Mouse (Mus musculus): ENCODE measurements at regions not wholly inside any gene's neighbourhood (a gene's known extent, or its start where the extent isn't known, plus 50 kb on each side); places are given as distances from the start of the nearest gene placed in this dataset.

DNA sequence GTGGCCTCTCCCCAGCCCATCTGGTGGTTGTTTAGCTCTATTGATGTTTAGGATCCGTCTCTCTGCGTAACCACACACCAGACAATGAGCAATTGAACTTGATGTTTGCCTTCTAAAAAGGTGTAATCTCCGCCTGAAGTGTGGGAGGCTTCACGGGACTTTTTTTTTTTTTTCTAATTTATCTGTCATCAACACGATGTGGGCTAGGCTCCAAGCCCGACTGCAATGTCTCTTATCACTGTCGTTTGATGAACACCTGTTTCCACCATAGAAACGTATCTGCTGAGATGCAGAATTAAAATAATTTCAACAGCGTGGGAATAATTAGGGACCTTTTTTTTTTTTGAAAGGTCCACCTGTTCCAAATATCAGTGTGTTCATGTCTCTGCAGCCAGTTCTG lies 257.0 kb upstream of the Dnajc19 start:
- DNase-seq: no peak

DNA sequence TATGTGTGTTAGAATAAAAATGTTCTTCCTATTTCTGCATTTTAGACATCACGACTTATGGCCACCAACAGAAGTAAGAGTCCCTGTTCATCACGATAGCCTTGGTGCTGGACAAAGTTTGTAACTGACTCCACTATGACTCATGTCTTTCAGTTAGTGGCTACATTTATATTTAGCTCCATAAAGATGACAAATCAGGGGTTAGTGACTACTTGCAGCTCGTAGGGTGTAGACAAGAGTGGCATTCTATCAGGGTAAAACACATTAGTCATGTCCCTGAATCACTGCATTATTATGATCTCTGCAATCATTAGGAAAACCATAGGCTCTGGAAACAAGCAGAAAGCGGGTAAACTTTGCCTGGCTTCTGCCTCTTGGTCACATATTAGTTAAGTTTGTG lies 252.4 kb upstream of the Dnajc19 start:
- no peak for DNase-seq

DNA sequence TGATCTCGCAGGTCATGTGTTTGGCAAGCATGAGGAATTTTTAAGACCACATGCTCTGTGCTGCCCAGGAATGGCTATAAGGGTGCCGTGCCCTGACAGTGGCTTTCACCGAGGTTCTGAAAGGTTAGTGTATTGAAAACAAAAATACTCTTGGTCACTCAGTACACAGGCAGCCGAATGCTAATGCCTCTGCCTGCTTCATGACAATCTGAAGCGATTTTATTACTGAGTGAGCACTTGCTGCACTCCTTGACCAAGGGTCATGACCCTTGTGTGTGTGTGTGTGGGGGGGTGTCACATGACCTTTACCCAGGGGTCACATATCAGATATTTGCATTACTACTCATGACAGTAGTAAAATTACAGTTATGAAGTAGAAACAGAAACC lies 250.8 kb upstream of the Dnajc19 start:
- no peak for DNase-seq

DNA sequence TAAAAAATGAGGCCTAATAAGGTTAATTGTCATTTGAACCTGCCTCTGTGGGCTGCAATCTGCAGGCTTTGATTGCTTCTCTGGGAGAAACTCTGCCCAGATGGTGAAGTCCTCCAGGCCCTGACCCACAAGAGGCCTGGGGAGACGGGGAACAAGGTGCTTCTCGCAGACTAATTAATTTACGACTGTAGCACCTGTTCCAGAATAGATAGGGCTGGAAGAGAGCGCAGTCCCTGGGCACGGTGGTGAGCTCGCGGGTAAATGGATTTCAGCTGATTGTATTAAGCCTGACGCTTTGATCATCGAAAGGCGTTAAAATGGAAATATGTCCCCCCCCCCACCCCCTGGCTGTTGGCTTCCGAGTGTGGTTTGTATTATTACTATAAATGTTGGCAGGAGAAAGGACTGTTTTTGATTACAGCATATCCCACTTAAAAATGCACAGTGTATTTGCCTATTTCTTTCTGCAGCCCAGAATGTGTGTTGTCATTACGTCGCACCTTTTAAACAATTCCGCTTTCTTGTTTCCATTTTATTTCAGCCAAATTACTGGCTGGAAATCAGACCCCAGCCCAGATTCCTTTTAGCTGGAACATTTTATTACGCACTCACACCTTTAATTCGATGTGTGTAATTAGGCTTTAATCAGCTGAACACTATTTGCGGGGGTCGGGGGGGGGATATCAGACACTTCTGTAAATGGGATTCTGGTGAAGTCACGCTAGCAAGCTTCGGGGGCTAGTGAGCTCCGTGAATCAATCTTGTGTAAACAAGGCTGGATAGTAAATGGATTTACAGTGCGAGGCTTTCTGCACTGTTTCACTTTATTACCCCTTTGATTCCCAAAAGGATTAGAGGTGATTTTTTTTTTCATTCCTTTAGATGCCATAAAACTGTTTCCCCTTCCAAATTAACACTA lies 250.1 kb upstream of the Dnajc19 start:
- no peak for DNase-seq

DNA sequence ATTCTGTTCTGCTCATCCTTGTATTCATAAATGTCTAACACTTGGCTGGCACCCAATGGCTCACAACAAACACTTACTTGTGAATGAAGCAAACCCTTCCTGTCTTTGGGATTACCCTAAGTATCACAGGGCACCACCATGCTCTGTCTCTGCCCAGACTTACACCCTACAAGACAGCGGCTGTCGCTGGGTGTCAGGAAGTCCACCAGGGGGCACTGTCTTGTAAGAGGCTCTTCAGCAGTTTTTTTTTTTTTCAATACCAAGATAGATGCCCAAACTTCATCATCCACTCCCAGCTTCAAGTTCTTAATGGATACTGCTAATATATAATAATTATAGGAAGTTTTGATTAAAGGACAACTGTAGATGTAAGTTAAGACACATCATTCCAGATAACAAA lies 247.7 kb upstream of the Dnajc19 start:
- DNase-seq: peak in 1 of 2 experiments; percentile 37

DNA sequence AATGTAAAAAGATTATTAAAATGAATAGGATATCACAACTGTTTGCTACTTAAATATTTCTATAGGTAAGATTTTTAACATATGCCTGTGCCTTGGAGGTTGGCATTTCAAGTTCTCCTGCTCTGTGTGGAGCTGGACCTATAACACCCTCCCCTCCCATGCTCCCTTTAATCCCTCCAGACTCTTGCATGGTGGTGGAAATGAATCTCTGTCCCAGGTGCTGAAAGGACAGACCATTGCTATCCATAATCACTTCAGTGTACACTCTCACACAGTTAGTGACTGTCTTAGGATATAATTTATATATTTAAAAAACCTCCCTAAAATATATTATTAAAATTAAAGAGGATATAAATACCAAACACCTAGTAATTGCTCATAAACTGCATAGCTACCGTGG lies 244.5 kb upstream of the Dnajc19 start:
- DNase-seq: no peak

DNA sequence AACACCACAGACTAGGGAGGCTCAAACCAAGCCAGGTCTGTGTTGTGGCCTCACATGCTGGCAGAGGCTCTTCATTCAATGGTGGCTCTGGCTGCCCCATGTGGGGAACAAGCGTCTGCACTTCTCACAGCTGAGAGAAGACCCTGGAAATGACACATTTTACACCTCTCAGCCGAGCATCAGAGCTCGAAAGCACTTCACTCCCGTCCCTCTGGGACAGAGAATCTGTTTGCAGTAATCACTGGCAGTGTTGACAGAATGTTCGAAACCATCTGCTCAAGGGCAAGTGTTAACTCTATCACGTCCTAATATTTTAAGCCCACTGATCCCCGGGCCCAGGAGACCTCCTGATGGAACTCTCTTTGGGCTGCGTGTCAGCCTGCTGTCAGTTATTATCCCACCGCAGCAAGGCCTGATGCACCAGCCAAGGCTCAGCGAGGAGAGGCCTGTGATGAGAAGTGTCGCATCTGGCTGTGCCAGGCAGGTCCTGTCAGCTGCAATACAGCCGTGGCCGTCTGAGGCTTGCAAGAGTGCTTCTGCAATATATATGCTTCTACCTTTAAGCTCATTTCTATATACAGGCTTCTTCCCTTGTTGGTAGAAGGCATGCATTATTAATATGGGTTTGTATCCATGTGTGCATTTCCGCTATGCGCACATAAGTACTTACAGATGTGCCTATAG lies 241.5 kb upstream of the Dnajc19 start:
- DNase-seq: no peak

DNA sequence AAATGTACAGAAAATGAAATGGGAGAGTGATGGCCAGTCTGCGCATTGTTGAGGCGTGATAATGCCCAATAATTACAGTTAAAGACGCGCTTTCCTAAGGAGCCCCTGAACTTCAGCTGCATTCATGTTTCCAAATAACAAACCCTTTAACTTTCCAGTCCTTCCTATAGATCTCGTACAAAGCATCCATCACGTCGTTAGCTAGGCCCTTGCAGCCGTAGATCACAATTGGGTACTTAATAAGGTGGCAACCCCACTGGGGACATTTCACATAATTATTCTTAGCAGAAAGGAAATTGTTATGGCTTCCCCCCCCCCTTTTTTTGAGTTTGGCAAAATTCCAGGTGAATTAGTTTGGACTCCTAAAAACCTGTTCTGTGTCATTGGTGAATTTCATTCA lies 233.7 kb upstream of the Dnajc19 start:
- no peak for DNase-seq

DNA sequence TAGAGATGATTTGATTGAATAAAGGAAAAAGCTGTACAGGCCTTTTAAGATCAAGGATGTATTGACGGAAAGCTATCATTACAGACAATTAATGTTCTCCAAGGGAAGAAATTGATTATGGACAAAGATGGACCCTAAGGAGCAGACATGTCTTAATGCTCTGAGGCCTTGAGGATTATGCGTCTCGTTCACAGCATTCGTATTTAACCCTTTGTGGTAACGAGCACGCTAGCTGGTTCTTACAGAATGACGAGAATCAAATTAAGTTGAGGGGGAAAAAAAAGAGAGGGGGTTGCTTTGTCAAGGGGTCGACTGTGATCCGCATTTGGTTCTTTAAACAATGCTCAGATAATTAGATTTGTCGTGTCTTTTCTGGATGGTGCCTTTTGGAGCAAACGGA lies 233.3 kb upstream of the Dnajc19 start:
- no peak for DNase-seq

DNA sequence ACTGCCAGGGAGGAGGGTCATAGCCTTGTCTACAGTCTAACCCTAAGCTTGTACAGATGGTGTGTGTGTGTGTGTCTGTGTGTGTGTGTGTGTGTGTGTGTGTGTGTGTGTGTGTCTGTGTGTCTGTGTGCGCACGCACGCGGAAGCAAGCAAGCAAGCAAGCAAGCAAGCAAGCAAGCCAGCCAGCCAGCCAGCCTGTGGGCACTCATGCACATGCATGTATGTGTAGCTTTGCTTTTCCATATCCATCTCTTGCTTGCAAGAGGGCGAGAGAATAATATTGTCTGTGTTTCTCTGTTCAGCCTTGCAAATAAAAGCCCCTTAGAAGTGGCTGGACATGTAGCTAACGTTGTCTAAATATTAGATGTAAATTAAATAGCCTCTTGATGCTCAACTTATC lies 230.8 kb upstream of the Dnajc19 start:
- no peak for DNase-seq

DNA sequence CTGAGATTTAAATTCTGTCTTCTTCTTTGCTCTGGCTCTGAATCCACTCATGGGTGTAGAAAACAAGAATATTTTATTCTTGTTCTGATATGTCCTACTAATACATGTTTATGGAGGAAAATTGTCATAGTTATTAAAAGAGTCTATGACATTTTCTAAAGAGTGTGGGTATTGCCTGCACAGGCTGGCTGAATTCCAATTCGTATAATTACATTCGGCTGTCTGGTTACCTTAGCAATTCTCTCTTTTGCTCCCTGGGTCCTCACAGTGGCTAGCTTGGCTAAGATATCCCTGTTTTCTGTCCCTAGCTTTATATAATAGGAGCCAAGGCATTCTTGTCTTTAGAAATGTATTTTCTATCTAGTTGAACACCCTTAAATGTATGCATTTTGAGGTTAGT lies 218.5 kb upstream of the Dnajc19 start:
- no peak for DNase-seq

DNA sequence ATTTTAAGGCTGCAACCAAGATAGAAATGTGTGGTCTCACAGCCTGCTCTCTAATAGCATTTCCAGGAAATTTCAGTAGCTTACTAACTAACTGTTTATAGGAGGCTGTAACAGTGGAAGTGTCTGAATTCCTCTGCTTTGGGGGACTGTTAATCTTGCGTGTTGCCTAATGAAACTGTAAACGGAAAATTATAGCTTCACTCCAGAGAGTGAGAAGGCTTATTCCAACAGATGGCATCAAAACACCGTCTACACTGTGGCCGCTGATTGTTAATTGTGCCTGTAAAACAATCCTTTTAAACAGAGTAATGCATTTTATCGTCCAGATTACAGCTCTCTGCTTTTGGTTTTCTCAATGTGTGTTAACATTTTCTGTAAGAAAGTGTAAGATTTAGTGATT lies 206.7 kb upstream of the Dnajc19 start:
- no peak for DNase-seq

DNA sequence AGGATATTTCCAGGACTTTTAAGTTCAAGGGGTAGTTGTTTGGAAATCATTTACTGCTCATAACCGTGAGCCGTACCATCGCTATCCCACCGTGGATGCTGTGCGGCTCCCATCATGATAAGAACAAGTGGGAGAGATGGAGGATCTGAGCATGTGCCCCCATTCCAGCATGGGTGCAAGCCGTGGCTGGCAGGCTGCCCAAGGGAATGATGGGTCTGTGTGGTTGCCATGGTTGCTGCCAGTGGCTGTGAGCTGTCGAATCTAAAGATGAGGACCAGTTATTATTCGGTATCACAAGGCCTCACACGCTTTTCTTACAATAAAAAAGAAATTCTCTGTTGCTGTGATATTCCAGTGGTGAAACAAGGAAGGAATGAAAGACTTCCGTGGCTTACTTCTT lies 189.0 kb upstream of the Dnajc19 start:
- DNase-seq: no peak

DNA sequence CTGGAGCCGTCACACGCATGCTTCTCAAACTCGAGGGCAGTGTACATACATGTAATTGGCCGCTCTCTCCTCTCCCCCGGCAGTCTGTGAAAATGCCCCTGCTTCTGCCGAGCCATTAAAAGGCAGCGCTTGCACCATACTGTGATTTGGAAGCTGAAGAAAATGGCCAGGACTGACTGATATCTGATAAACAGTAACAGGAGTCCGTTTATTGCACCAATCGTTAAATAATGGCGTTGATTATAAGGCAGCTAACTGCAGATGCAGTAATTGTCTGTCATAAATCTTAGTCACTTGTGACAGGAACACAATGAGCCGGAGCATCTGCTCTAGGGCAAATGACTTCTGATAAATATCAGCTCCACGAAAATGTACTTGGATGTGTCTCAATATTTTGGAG lies 185.3 kb upstream of the Dnajc19 start:
- DNase-seq: no peak

DNA sequence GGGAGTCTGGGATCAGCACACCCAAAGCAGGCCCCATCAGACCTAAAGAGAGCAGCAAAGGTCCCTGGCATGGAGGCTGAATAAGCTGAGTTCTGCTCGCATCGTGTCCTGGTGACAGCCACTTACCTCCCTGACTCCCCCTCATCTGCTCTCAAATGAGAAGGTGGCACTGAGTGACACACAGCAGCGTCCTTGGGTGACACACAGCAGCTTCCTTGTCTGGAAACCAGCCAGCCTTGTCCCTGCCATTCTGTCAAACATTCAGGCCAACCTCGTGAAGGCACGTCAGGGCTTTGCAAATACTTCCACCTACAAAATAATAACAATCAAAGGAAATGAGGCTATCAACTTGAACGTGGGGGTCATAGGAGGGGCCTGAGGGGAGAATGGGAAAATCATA lies 183.7 kb upstream of the Dnajc19 start:
- no peak for DNase-seq

DNA sequence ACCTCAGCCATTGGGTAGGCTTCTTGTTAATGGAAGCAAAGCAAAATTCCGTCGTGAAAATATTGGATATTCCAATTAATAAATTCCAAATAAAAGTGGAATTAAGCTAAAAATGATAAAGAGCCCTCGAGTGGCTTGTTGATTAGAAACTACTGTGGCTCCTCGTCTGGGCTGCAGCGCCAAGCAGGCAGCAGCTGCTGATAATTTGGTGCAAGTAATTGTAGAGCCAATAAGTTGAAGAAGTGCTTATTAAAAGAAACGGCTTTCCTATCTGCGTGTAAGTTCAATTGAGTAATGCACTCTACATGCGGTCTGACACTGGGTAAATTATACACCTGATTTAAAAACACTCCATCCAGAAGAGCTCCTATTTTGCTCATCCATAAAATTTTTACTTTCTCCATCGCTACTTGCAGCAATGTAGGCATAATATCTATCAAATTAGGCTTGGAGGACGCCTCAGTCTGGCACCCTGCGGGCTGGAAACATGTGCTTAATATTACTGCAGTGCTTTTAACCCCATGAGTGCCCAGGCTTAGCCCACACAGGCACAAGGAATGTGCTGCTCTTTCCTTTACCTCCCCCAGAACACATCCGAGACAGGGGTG lies 171.7 kb upstream of the Dnajc19 start:
- DNase-seq: no peak

DNA sequence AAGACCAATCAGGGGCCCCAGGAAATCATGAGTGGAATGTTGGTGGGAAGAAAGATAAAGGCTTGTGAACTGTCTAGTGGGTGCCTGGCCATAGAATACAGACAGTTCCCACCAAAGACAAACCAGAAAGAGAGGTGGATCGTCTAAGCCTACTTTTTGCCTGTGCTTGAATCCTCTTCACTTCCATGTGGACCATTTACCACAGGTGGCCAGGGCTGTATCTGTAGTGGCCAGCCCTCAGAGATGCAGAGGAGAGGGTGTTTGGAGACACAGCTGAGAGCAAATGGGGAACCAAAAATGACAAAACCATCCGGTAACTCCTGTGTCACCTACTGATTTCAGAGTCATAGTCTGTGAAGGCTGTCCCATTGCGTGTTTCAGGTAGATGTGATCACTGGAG lies 161.0 kb upstream of the Dnajc19 start:
- DNase-seq: no peak

DNA sequence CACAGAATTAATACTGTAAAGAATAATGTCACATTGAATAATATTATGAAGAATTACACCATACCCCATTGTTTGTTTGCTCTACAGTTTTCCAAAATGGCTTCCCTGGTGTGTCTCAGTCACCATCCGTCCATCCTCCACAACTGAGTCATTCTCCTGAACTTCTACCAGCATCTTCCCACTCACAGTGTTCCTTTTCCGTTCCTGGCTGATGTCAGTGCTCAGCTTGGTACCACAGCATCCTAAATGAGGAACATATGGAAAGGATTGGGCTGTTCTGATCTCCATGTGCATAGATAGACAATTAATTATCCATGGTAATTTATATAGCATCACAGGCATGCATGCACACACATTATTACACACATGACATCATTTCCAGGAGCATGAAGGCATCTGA lies 158.9 kb upstream of the Dnajc19 start:
- DNase-seq: no peak

DNA sequence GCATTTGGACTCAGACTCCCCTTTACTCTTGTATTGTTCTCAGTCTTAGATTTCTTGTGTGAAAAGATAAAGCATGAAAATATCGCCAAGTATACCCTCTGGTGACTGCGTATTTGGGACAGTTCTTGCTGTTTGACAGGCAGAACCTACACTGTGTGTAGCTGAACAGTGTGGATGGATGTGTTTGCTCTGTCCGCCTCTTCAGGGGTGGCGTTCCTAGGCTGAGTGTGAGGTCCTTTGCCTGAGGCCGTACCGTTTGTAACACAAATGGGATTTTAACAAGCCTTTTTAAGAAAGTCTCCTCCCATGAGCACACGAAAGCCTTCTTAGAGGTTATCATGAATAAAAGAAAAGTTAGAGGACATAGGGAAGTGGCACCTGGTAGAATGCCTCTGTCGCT lies 153.3 kb upstream of the Dnajc19 start:
- DNase-seq: no peak

DNA sequence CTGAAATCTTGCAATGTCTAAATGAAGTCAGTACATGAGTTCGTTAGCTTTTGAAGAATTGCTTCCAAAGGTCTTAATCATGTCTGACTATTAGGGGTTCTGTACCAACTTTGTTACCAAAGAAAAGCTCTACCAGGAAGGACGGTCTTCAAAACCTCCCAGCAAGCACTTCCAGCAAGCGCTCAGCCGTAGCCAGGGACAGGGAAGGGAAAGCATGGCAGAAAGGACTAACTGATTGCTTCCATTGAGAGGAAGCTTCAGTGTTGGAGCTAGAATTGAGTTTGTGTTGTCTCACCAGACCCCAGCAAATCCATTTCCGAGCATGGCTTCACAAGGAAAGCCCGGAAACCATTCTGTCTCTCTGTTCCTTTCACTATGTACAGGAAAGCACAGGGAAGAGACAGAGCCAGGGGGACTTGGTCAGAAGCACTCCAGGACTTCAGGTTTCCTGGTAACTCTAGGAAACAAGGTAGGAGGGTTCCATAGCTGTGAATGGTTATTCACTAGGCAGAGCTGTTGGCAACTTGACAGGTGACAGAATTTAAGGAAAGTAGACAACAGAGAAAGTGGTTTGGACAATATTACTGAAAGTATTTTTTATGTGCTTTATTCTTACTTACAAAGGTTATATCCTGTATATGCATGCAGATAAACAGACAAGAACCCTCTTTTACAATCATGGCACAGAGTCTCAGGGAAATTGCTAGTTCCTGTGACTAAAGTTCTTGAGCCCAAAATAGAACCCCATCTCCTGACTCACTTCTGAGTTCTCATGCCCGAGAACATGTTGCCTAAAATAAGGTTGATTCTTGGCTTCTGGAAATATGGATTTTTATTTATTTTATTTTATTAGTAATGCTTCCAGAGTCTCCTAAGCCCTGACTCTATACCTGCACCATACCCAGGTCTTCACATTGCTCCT lies 151.5 kb upstream of the Dnajc19 start:
- DNase-seq: no peak

DNA sequence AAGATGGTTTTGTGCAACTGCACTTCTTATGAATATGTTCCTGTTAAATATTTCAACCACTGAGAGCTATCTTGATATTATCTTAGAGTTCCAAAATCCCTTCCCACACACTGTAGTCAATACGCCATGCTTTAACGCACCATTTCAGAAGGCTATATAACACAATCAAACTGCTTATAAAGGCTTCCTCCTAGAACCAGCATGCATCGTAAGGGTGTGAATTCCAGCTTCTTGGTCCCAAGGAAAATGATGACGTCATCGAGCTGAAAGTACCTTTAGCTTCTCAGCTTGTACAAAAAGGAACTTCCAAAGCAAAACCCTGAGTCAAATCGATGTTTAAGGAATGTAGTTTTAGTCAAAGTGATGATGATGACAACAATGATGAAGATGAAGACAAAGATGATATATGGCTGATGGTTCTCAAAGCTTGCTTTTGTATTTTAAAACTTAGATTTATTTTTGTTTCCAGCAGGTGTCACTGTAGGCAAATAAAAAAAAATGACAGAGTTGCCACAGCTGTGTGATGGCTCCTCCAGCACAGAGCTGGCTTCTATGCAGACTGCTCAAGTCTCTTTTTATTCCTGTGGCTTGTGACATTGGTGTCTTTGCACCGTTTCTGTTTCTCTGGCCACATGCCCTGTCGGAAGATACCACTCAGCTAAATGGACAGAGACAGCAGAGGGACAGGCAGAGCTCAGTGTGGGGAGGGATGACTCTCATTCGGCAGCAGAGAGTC lies 150.6 kb upstream of the Dnajc19 start:
- DNase-seq: no peak

DNA sequence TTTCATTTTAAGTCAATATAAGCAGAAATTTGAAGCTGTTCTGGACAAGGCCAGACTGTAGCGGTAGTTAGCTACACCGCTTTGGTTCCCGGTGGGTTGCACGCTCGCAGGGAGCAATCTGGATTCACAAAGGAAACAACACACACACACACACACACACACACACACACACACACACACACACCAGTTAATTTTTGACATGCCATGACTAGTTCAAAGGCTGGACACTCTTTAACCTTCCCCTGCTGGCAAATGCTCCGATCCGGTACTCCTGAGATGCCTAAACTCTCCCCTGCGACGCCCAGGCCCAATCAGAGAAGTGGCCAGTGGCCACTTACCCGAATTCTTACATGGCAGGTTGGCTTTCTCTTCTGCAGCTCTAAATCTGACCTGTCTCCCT lies 141.2 kb upstream of the Dnajc19 start:
- peak; percentile 5 to 36 for DNase-seq
